ENCODE assay signal across 10 mouse cellular contexts in the genomic region with DNA sequence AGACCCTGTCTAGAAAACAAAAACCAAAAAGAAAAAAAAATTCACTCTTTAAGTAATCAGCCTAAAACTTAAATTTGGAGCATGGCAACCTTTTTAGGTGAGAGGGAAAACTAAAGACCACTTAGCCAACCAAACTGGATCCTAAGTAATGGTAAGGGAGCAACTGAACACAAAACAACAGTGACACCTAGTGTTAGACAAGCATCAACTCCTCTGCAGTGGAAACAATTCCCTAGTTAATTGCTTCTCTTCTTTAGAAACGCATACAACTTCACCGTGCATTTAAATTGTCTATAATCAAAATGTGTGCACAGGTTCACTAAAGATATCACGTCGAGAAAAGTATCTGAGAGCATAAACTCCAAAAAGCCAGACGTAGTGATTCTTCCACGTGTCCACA.
DNase-seq lines count a peak whose midpoint lies in the region; TF ChIP-seq lines count a peak whose summit lies in the region.
"Had no signal": no experiment of that assay in that cellular context is flagged by ENCODE, and none has a peak within 500 bp of the region (broad histone marks: within the 10 kb centered on the region; RNA-seq: fewer than 3 reads in every experiment).

No protein-coding gene starts in this region.

- intact Hi-C loops in heart, adult 2 months (cut with DNase I), result loop anchor here (2.0 to 5.0 kb wide), 7 partner anchors 118 to 513 kb away; no protein-coding TSS in a partner anchor

- DNase-seq in heart, adult 2 months, result no peak
- no peak for DNase-seq in heart, adult 9 months (ENCODE audit: low spot score in 2 of 2)
- DNase-seq in thymus, postnatal 0 days (ENCODE audit: low spot score), result peak; percentile 60
- DNase-seq in thymus, postnatal 25 days, result no peak
- peak; percentile 43 for DNase-seq in forelimb bud, embryonic 11.5 days (ENCODE audit: low read depth, low spot score)
- DNase-seq in spleen, postnatal 36 days (ENCODE audit: low spot score in 2 of 2), result no peak
- DNase-seq in cerebellum, adult 11-12 months, result no peak
- DNase-seq in urinary bladder, postnatal 36 days (ENCODE audit: low spot score in 2 of 2), result no peak
- DNase-seq: right cerebral cortex, postnatal 25 days had no signal

- no peaks in the 10 kb centered on the region for H3K79me2 ChIP-seq in heart, adult 2 months (replicated peaks; ENCODE audit: control insufficient read depth, insufficient read depth, low read length)

- peaks cover 3% of the 10 kb centered on the region for H3K4me1 ChIP-seq in heart, adult 2 months (ENCODE audit: control insufficient read depth, insufficient read depth, low read length)
- H3K4me1 ChIP-seq: heart, embryonic 13.5 days had no signal

- H3K9ac ChIP-seq in heart, adult 2 months (ENCODE audit: low read depth, low read length), result no peak overlapping the region
- H3K9ac ChIP-seq: heart, embryonic 13.5 days had no signal

- WGBS in heart, adult 2 months, result 74% methylated on average over 6 of the region's 6 CpGs

- no peaks in the 10 kb centered on the region for H3K27me3 ChIP-seq in heart, adult 2 months (ENCODE audit: control insufficient read depth, insufficient read depth, low read length)
- H3K27me3 ChIP-seq: heart, embryonic 13.5 days had no signal

- no peak for TF ChIP-seq POLR2A in heart, adult 2 months (IDR thresholded peaks at IDR 0.05; ENCODE audit: insufficient read depth, low read depth, low read length)

- H3K36me3 ChIP-seq in heart, adult 2 months (ENCODE audit: control insufficient read depth, insufficient read depth, low read length), result peaks cover 2% of the 10 kb centered on the region; the same call in 1 of the 2 replicates

- TF ChIP-seq EP300 in heart, adult 2 months (IDR thresholded peaks at IDR 0.05; ENCODE audit: insufficient read depth, low read depth, low read length), result no peak

- no peak overlapping the region for H3K4me3 ChIP-seq in heart, adult 2 months
- H3K4me3 ChIP-seq: heart, embryonic 13.5 days had no signal

- peak; percentile 84 for TF ChIP-seq CTCF in heart, adult 2 months (IDR thresholded peaks at IDR 0.05)

- no peak overlapping the region for H3K27ac ChIP-seq in heart, adult 2 months
- H3K27ac ChIP-seq: heart, embryonic 13.5 days had no signal

Comparison
In these comparisons a context has a peak if more than half of its experiments do, and no peak if none do; other contexts are left out.
1. DNase-seq: peak in thymus, postnatal 0 days (single experiment) and forelimb bud, embryonic 11.5 days (single experiment); none in heart, adult 2 months (0 of 2), heart, adult 9 months (0 of 2), thymus, postnatal 25 days (single experiment), spleen, postnatal 36 days (0 of 2), cerebellum, adult 11-12 months (single experiment) and urinary bladder, postnatal 36 days (0 of 2).